In the genomic region with DNA sequence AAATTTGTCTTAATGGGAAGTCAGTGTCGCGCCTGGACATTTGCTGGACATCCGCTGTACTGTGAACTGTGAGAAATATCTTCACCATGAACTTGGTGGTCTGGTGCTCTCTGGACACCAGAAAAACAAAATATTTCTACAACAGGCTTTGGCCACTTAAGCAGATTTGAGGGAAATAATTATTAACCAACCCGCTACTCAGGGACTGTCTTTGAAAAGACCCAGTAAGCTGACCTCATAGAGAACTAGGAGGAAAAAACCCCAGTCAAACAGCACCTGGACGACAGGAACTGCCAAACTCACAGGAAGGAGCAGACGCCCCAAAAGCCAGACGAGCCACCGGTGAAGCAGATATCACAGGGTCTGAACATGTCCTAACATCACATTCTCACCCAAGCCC, we compare ENCODE assay signal across 12 mouse cellular contexts.
"Had no signal": no experiment of that assay in that cellular context is flagged by ENCODE, and none has a peak within 500 bp of the region (broad histone marks: within the 10 kb centered on the region; RNA-seq: fewer than 3 reads in every experiment).

No protein-coding gene starts in this region.

- ATAC-seq: liver, postnatal 0 days had no signal

- H3K4me3 ChIP-seq: limb, embryonic 12.5 days; limb, embryonic 15.5 days had no signal

- H3K4me2 ChIP-seq: limb, embryonic 12.5 days; limb, embryonic 15.5 days; liver, embryonic 11.5 days; lung, embryonic 14.5 days; midbrain, embryonic 11.5 days had no signal

- DNase-seq: kidney, postnatal 25 days; left cerebral cortex, postnatal 4 days; liver, postnatal 0 days; midbrain, embryonic 14.5 days; thymus, adult 18-20 months; thymus, postnatal 36 days had no signal

- H3K9me3 ChIP-seq: limb, embryonic 12.5 days; limb, embryonic 15.5 days had no signal

- H3K36me3 ChIP-seq: limb, embryonic 12.5 days had no signal

- H3K27ac ChIP-seq: limb, embryonic 12.5 days; limb, embryonic 15.5 days; liver, embryonic 14.5 days had no signal

- H3K9ac ChIP-seq: limb, embryonic 12.5 days; limb, embryonic 15.5 days; liver, embryonic 14.5 days; liver, postnatal 0 days; lung, embryonic 14.5 days had no signal

- H3K27me3 ChIP-seq: limb, embryonic 12.5 days; limb, embryonic 15.5 days had no signal
